Mouse (Mus musculus): ENCODE measurements around the gene Pnck. TPM values are rescaled to one million over a fixed set of nuclear protein-coding genes. Genes with fewer than 3 reads are reported as not detected.

Pnck gene
- total and polyA plus RNA-seq, 3 experiments: 0.11 TPM; not detected in 2

DNA sequence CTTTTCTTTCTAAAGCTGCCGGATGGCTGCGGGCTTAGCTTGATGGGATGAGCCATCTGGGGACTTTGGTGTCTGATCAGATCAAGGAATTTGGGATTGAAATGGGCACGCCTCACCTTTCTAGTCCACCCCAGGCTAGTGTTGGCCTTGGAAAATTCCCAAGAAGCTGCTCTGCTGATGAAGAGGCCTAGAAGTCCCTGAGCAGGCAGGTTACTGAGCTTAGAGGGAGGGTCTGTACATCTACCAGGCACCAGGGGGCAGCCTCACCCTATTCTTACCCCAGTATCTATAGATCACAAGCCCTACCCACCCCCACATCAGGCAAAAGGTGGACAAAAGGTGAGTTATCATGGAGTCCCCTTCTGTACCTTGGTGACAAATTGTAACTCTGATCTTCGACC is 12.1 kb upstream of the Pnck start:
- Histone ChIP-seq H3K9ac (ENCODE audit: control insufficient read depth, low read depth, low read length, poor library complexity, severe bottlenecking) (no peak overlapping the region), H3K79me2 (ENCODE audit: control insufficient read depth, insufficient read depth, low read length, poor library complexity) (no peaks in the 10 kb centered on the region; the same call in 1 of the 2 replicates), H3K36me3 (ENCODE audit: control insufficient read depth in 1 of 2, insufficient read depth in 2 of 2, low read length in 2 of 2) (no peaks in the 10 kb centered on the region), H3K9me3 (replicated peaks; ENCODE audit: insufficient read depth, low read length) (no peaks in the 10 kb centered on the region), H3K4me1 (ENCODE audit: control insufficient read depth in 1 of 2, insufficient read depth in 2 of 2, low read length in 2 of 2) (0 out of 4 replicates have a peak, but pooled peaks cover 0 to 5% of the 10 kb centered on the region in 2 experiments), H3K4me3 (ENCODE audit: control insufficient read depth in 1 of 2, insufficient read depth in 1 of 2, low read depth in 2 of 2, low read length in 2 of 2) (no peak overlapping the region), H3K27me3 (ENCODE audit: control insufficient read depth in 1 of 2, insufficient read depth in 2 of 2, low read length in 2 of 2) (no peaks in the 10 kb centered on the region), H3K27ac (ENCODE audit: control insufficient read depth, low read depth, low read length) (no peak overlapping the region)
- peak; percentile 67 for DNase-seq (ENCODE audit: low read depth, low spot score)
- TF ChIP-seq TBP (IDR thresholded peaks at IDR 0.05; ENCODE audit: low read depth, low read length) (no peak), ZC3H11A (IDR thresholded peaks at IDR 0.05; ENCODE audit: low read depth, low read length) (peak; percentile 70), MYB (IDR thresholded peaks at IDR 0.05; ENCODE audit: low read depth, low read length) (no peak), HCFC1 (IDR thresholded peaks at IDR 0.05; ENCODE audit: low read depth, low read length) (no peak), POLR2A (IDR thresholded peaks at IDR 0.05; ENCODE audit: control insufficient read depth in 1 of 2, insufficient read depth in 1 of 2, low read depth in 1 of 2, low read length in 2 of 2, poor library complexity in 1 of 2) (no peak), EP300 (IDR thresholded peaks at IDR 0.05; ENCODE audit: low read depth in 1 of 2, low read length in 2 of 2) (no peak), SIN3A (IDR thresholded peaks at IDR 0.05; ENCODE audit: low read length) (peak; percentile 25; the same call in 1 of the 2 replicates), UBTF (IDR thresholded peaks at IDR 0.05; ENCODE audit: borderline replicate concordance, insufficient read depth, low read depth, low read length) (no peak), MAFK (IDR thresholded peaks at IDR 0.05; ENCODE audit: borderline replicate concordance, low read depth, low read length) (no peak), CTCF (IDR thresholded peaks at IDR 0.05 in 2 of 3, conservative IDR thresholded peaks at IDR 0.05 in 1 of 3; ENCODE audit: control insufficient read depth in 1 of 3, insufficient read depth in 1 of 3, low read depth in 2 of 3, low read length in 3 of 3, poor library complexity in 1 of 3, severe bottlenecking in 1 of 3) (peak; percentile 58 to 67 (median 65)), TCF12 (IDR thresholded peaks at IDR 0.05; ENCODE audit: low read depth, low read length) (no peak), POLR2AphosphoS2 (IDR thresholded peaks at IDR 0.05; ENCODE audit: low read length) (no peak), ZMIZ1 (IDR thresholded peaks at IDR 0.05; ENCODE audit: low read depth, low read length) (no peak), MAX (IDR thresholded peaks at IDR 0.05; ENCODE audit: low read length) (no peak), CHD1 (IDR thresholded peaks at IDR 0.05; ENCODE audit: low read depth, low read length) (no peak), USF1 (IDR thresholded peaks at IDR 0.05; ENCODE audit: low read depth, low read length) (no peak), GATA1 (IDR thresholded peaks at IDR 0.05; ENCODE audit: low read depth, low read length) (no peak), MAZ (IDR thresholded peaks at IDR 0.05; ENCODE audit: low read depth, low read length) (no peak), GABPA (IDR thresholded peaks at IDR 0.05; ENCODE audit: low read depth, low read length) (no peak), USF2 (IDR thresholded peaks at IDR 0.05; ENCODE audit: borderline replicate concordance in 1 of 2, insufficient read depth in 1 of 2, low read depth in 1 of 2, low read length in 2 of 2) (no peak), JUND (IDR thresholded peaks at IDR 0.05; ENCODE audit: low read depth, low read length) (no peak), ELF1 (IDR thresholded peaks at IDR 0.05; ENCODE audit: low read depth, low read length) (no peak), SMC3 (IDR thresholded peaks at IDR 0.05; ENCODE audit: low read depth, low read length) (peak; percentile 71), KAT2A (conservative IDR thresholded peaks at IDR 0.05; ENCODE audit: low read depth, low read length) (no peak), ZNF384 (IDR thresholded peaks at IDR 0.05; ENCODE audit: low read depth, low read length) (no peak), ETS1 (IDR thresholded peaks at IDR 0.05; ENCODE audit: low read depth, low read length) (0 out of 2 replicates have a peak, but pooled peaks have one; percentile 9), RAD21 (IDR thresholded peaks at IDR 0.05; ENCODE audit: low read depth, low read length) (peak; percentile 72), MEF2A (IDR thresholded peaks at IDR 0.05; ENCODE audit: extremely low read depth, insufficient replicate concordance, low read depth, low read length, poor library complexity, severe bottlenecking) (no peak)

All from MEL (cell line).